Mouse (Mus musculus) bone marrow, adult 2 months (tissue): ENCODE results near the gene Wdr75.

Experiments
- CTCF ChIP-seq: fragments of 200-500 bp; IDR thresholded peaks from 2 replicates; pipeline ENCODE4 v1.5.1; 2011; ENCODE audit warnings: low read length, control low read depth; ENCODE audit not compliant: control insufficient read depth, insufficient read depth
- POLR2A ChIP-seq: fragments of 200-500 bp; IDR thresholded peaks from 2 replicates; pipeline ENCODE4 v1.6.1; 2011; ENCODE audit warnings: low read depth, mild to moderate bottlenecking, control low read depth, low read length, borderline replicate concordance; ENCODE audit not compliant: control insufficient read depth

GRCm38 (mm10) chr1:45863641-45864040 is 68.7 kb downstream of the Wdr75 start:
- TF ChIP-seq POLR2A (no peak), CTCF (no peak)
